Mouse (Mus musculus) embryonic facial prominence, embryonic 13.5 days (tissue): ENCODE measurements around the gene Mamdc4. TPM values are rescaled to one million over a fixed set of nuclear protein-coding genes. Genes with fewer than 3 reads are reported as not detected.

Experiments used
- ATAC-seq: fragments of 200-750 bp; cut with Nextera tagmentation; 2 replicates; pipeline ENCODE4 v1.8.0; 2017; ENCODE audit warnings: low read depth; ENCODE audit not compliant: insufficient number of reproducible peaks, insufficient read depth, low FRiP score, low TSS enrichment
- H3K27ac ChIP-seq: fragments of 300-500 bp; sonication (generic); 2 replicates; pipeline ENCODE4 v1.5.1; 2015; ENCODE audit warnings: moderate library complexity, mild to moderate bottlenecking, inconsistent platforms
- H3K27me3 ChIP-seq: fragments of 300-500 bp; sonication (generic); 2 replicates; pipeline ENCODE4 v1.6.1; 2015; ENCODE audit warnings: mild to moderate bottlenecking, inconsistent platforms
- H3K36me3 ChIP-seq: fragments of 300-500 bp; sonication (generic); 2 replicates; pipeline ENCODE4 v1.6.1; 2015; ENCODE audit warnings: mild to moderate bottlenecking, inconsistent platforms
- H3K4me1 ChIP-seq: fragments of 300-500 bp; sonication (generic); 2 replicates; pipeline ENCODE4 v1.6.1; 2015; ENCODE audit warnings: inconsistent platforms
- H3K4me2 ChIP-seq: fragments of 300-500 bp; sonication (generic); 2 replicates; pipeline ENCODE4 v1.6.1; 2015; ENCODE audit warnings: moderate library complexity, mild to moderate bottlenecking, inconsistent platforms
- H3K4me3 ChIP-seq: fragments of 300-500 bp; sonication (generic); 2 replicates; pipeline ENCODE4 v1.5.1; 2015; ENCODE audit warnings: mild to moderate bottlenecking, inconsistent platforms
- H3K9ac ChIP-seq: fragments of 300-500 bp; sonication (generic); 2 replicates; pipeline ENCODE4 v1.6.1; 2015; ENCODE audit warnings: mild to moderate bottlenecking, inconsistent platforms
- H3K9me3 ChIP-seq: fragments of 300-500 bp; sonication (generic); 2 replicates; pipeline ENCODE4 v1.6.1; 2016; ENCODE audit warnings: inconsistent platforms
- WGBS: fragments of 180-500 bp; shearing (Covaris S2); methylation state at CpG from one replicate; pipeline ENCODE4 v1.1.7; 2015; ENCODE audit warnings: mixed read lengths; 5-methylcytosine and 5-hydroxymethylcytosine counted together
- polyA plus RNA-seq: library from polyadenylated mRNA; unstranded; fragments of >200 nt; fragmentation: Nextera tagmentation; extraction: Ambion mirVana; gene quantifications from 2 replicates; pipeline ENCODE4 v1.2.1, GENCODE M21; 2015

Mamdc4 gene
- polyA plus RNA-seq, result 4.3 and 7.2 TPM in 2 replicates

GRCm38 (mm10) chr2:25574579-25575431 lies at the start of gene Mamdc4, which contains the start of gene Phpt1:
Gene Mamdc4 (minus strand): TSS chr2:25574845.
Gene Phpt1 (minus strand): TSS chr2:25575224.
- ATAC-seq, result peak; percentile 97
- peak within 1 kb of the TSS; percentile 64 for H3K4me3 ChIP-seq
- under 1% methylated on average over 44 of the region's 45 CpGs for WGBS

GRCm38 (mm10) chr2:25621229-25622200 lies 46.9 kb upstream of the Mamdc4 start, which contains the start of gene Tmem141:
Gene Tmem141 (minus strand): TSS chr2:25622005.
- peak; percentile 73 for ATAC-seq
- peaks cover 19% of the 10 kb centered on the region for H3K27me3 ChIP-seq
- peak within 1 kb of the TSS; percentile 68 for H3K9ac ChIP-seq
- WGBS, result 5% methylated on average over 34 of the region's 34 CpGs
- no peaks in the 10 kb centered on the region for H3K36me3 ChIP-seq
- no peaks in the 10 kb centered on the region for H3K9me3 ChIP-seq
- H3K4me1 ChIP-seq, result peaks cover 13% of the 10 kb centered on the region
- peak within 1 kb of the TSS; percentile 55 for H3K4me3 ChIP-seq
- peak within 1 kb of the TSS; percentile 72 for H3K27ac ChIP-seq
- H3K4me2 ChIP-seq, result peak within 1 kb of the TSS; percentile 86

More at GRCm38 (mm10) chr2:25574579-25575431, at the start of gene Mamdc4, which contains the start of gene Phpt1:
- Histone ChIP-seq H3K4me2 (peak within 1 kb of the TSS; percentile 95), H3K27ac (peak within 1 kb of the TSS; percentile 93), H3K4me1 (peaks cover 54% of the 10 kb centered on the region), H3K36me3 (peaks cover 31% of the 10 kb centered on the region), H3K9me3 (no peaks in the 10 kb centered on the region), H3K27me3 (peaks cover 42% of the 10 kb centered on the region), H3K9ac (peak within 1 kb of the TSS; percentile 78)

- peak overlapping the region; percentile 68; the same call in 1 of the 2 replicates for H3K9ac ChIP-seq
- no peak for ATAC-seq
- no peaks in the 10 kb centered on the region for H3K9me3 ChIP-seq
- WGBS, result 86% methylated on average over 4 of the region's 4 CpGs
- H3K4me1 ChIP-seq, result peaks cover 18% of the 10 kb centered on the region
- H3K36me3 ChIP-seq, result no peaks in the 10 kb centered on the region
- peak overlapping the region; percentile 55 for H3K4me3 ChIP-seq
- peak overlapping the region; percentile 72; the same call in 1 of the 2 replicates for H3K27ac ChIP-seq
- peak overlapping the region; percentile 86 for H3K4me2 ChIP-seq
- peaks cover 26% of the 10 kb centered on the region for H3K27me3 ChIP-seq
These were observed 46.2 kb upstream of the Mamdc4 start for GRCm38 (mm10) chr2:25620852-25621228.

- H3K27ac ChIP-seq, result 0 out of 2 replicates have a peak overlapping the region, but pooled peaks have one; percentile 72
- no peak overlapping the region for H3K4me3 ChIP-seq
- H3K9ac ChIP-seq, result peak overlapping the region; percentile 68
- no peak for ATAC-seq
- H3K36me3 ChIP-seq, result no peaks in the 10 kb centered on the region
- peak overlapping the region; percentile 86; the same call in 1 of the 2 replicates for H3K4me2 ChIP-seq
- H3K27me3 ChIP-seq, result peaks cover 31% of the 10 kb centered on the region
- H3K4me1 ChIP-seq, result peaks cover 19% of the 10 kb centered on the region
- no peaks in the 10 kb centered on the region for H3K9me3 ChIP-seq
- WGBS, result 70% methylated on average over 6 of the region's 6 CpGs
These were observed 45.7 kb upstream of the Mamdc4 start for GRCm38 (mm10) chr2:25620386-25620785.

GRCm38 (mm10) chr2:25617578-25617977 lies 42.9 kb upstream of the Mamdc4 start, which contains the start of gene Ccdc183:
Gene Ccdc183 (minus strand): TSS chr2:25617678.
- H3K9ac ChIP-seq, result peak within 1 kb of the TSS; percentile 49; the same call in 1 of the 2 replicates
- H3K4me2 ChIP-seq, result peak within 1 kb of the TSS; percentile 42; the same call in 1 of the 2 replicates
- H3K4me1 ChIP-seq, result peaks cover 19% of the 10 kb centered on the region
- H3K36me3 ChIP-seq, result no peaks in the 10 kb centered on the region
- peaks cover 53% of the 10 kb centered on the region for H3K27me3 ChIP-seq
- ATAC-seq, result no peak
- 78% methylated on average over 3 of the region's 3 CpGs for WGBS
- no peaks in the 10 kb centered on the region for H3K9me3 ChIP-seq
- H3K4me3 ChIP-seq, result peak within 1 kb of the TSS; percentile 23; the same call in 1 of the 2 replicates
- no peak within 1 kb of the TSS for H3K27ac ChIP-seq

GRCm38 (mm10) chr2:25616398-25616797 lies 41.8 kb upstream of the Mamdc4 start:
- H3K27ac ChIP-seq, result no peak overlapping the region
- peak overlapping the region; percentile 23 for H3K4me3 ChIP-seq
- H3K9me3 ChIP-seq, result no peaks in the 10 kb centered on the region
- H3K4me2 ChIP-seq, result peak overlapping the region; percentile 42
- H3K9ac ChIP-seq, result peak overlapping the region; percentile 49; the same call in 1 of the 2 replicates
- peaks cover 53% of the 10 kb centered on the region for H3K27me3 ChIP-seq
- peaks cover 18% of the 10 kb centered on the region for H3K4me1 ChIP-seq
- ATAC-seq, result no peak
- no peaks in the 10 kb centered on the region for H3K36me3 ChIP-seq
- WGBS, result 18% methylated on average over 22 of the region's 22 CpGs

- Histone ChIP-seq H3K4me1 (peaks cover 16% of the 10 kb centered on the region), H3K9ac (peak overlapping the region; percentile 98), H3K4me3 (peak overlapping the region; percentile 100), H3K27ac (peak overlapping the region; percentile 95), H3K36me3 (0 out of 2 replicates have a peak, but pooled peaks cover 2% of the 10 kb centered on the region), H3K9me3 (no peaks in the 10 kb centered on the region), H3K4me2 (peak overlapping the region; percentile 69), H3K27me3 (peaks cover 6% of the 10 kb centered on the region; the same call in 1 of the 2 replicates)
- ATAC-seq, result no peak
- WGBS, result 67% methylated on average over 10 of the region's 10 CpGs
These were observed 34.0 kb upstream of the Mamdc4 start for GRCm38 (mm10) chr2:25608671-25609070.

- under 1% methylated on average over 80 of the region's 80 CpGs for WGBS
- H3K4me3 ChIP-seq, result peak within 1 kb of the TSS; percentile 100
- H3K27ac ChIP-seq, result peak within 1 kb of the TSS; percentile 95
- H3K27me3 ChIP-seq, result no peaks in the 10 kb centered on the region
- peaks cover 7% of the 10 kb centered on the region for H3K36me3 ChIP-seq
- H3K4me1 ChIP-seq, result peaks cover 16% of the 10 kb centered on the region
- peak; percentile 89 for ATAC-seq
- H3K9me3 ChIP-seq, result no peaks in the 10 kb centered on the region
- peak within 1 kb of the TSS; percentile 69 for H3K4me2 ChIP-seq
- peak within 1 kb of the TSS; percentile 98 for H3K9ac ChIP-seq
These were observed 33.3 kb upstream of the Mamdc4 start, which contains the start of gene Rabl6 for GRCm38 (mm10) chr2:25607761-25608622. Gene Rabl6 (minus strand): TSS chr2:25608521.

GRCm38 (mm10) chr2:25602526-25602925 lies 27.9 kb upstream of the Mamdc4 start:
- peaks cover 62% of the 10 kb centered on the region for H3K36me3 ChIP-seq
- H3K4me1 ChIP-seq, result peaks cover 11% of the 10 kb centered on the region
- ATAC-seq, result no peak
- 90% methylated on average over 5 of the region's 5 CpGs for WGBS
- H3K27me3 ChIP-seq, result no peaks in the 10 kb centered on the region
- no peak overlapping the region for H3K4me3 ChIP-seq
- H3K4me2 ChIP-seq, result no peak overlapping the region
- H3K9me3 ChIP-seq, result no peaks in the 10 kb centered on the region
- no peak overlapping the region for H3K27ac ChIP-seq
- no peak overlapping the region for H3K9ac ChIP-seq

- H3K36me3 ChIP-seq, result peaks cover 86% of the 10 kb centered on the region
- no peak overlapping the region for H3K27ac ChIP-seq
- WGBS, result 94% methylated on average over 2 of the region's 2 CpGs
- no peaks in the 10 kb centered on the region for H3K9me3 ChIP-seq
- no peak overlapping the region for H3K4me2 ChIP-seq
- H3K27me3 ChIP-seq, result no peaks in the 10 kb centered on the region
- no peaks in the 10 kb centered on the region for H3K4me1 ChIP-seq
- no peak overlapping the region for H3K4me3 ChIP-seq
- H3K9ac ChIP-seq, result no peak overlapping the region
- no peak for ATAC-seq
These were observed 25.4 kb upstream of the Mamdc4 start for GRCm38 (mm10) chr2:25600037-25600436.
